Mouse (Mus musculus) c-Kit-positive CD71-positive TER-119-positive erythroid progenitor cells, embryonic 14.5 days (primary cell): ENCODE results near the gene Glis2.

ENCODE experiments used
- DNase-seq: peaks from one replicate; pipeline ENCODE4 v3.0.0-alpha.2; 2013; ENCODE audit warnings: low spot score

The Glis2 gene

GRCm38 (mm10) chr16:4659326-4659725 lies 64.8 kb downstream of the Glis2 start:
- no peak for DNase-seq

GRCm38 (mm10) chr16:4661605-4662004 lies 67.1 kb downstream of the Glis2 start:
- no peak for DNase-seq

GRCm38 (mm10) chr16:4663806-4664205 lies 69.3 kb downstream of the Glis2 start:
- no peak for DNase-seq

- no peak for DNase-seq
Measured at GRCm38 (mm10) chr16:4665726-4666125, 71.2 kb downstream of the Glis2 start.

- peak; percentile 83 for DNase-seq
Measured at GRCm38 (mm10) chr16:4667190-4667808, 72.8 kb downstream of the Glis2 start.

- DNase-seq = no peak
Measured at GRCm38 (mm10) chr16:4670317-4670716, 75.8 kb downstream of the Glis2 start.

- no peak for DNase-seq
Measured at GRCm38 (mm10) chr16:4674091-4674490, 79.6 kb downstream of the Glis2 start.
